Mouse (Mus musculus): ENCODE measurements at regions not wholly inside any gene's neighbourhood (a gene's known extent, or its start where the extent isn't known, plus 50 kb on each side); places are given as distances from the start of the nearest gene placed in this dataset.

DNA sequence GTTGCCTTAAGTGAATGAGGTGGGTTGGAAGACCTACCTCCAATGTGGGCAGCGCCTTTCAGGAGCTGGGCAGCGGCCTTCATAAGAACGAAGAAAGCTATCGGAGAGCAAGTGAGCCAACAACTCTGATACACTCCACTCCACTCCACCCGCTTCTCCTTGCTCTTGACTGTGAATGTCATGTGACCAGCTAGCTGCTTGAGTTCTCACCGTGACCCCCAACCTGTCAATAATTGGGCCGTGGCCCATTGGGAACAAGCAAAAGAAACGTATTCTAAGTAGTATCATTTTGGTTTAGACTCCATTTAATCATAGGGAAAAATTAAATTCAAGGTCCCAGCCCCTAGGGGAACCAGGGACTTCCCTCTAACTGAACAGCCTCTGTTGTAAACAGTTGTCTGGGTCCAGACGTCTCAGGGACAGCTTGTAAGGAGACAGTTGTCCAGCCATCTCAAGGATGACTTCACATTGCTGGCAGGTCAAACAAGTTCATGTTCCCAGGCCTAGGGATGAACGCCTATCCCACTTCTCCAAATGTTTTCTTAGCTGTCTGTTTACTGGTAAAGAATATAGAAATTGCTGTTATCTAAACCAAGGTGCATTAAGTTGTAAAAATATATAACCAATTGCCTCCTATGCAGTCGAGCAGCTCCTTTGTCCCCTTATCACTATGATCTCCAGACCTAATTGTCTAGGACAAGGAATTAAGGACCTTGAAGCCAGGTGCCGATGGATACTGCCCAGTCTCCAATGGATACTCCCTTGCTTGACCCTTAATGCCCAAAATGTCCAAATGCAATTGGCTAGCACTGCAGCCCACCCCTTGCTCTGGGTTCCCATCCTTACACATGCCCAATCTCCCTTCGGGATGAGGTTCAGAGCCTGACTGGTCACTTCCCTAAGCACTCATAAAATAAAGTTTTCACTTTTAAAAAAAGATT is 67.1 kb upstream of the Cpm start:
- DNase-seq, result no peak
- Histone ChIP-seq H3K36me3 (ENCODE audit: control insufficient read depth, insufficient read depth, low read length) (no peaks in the 10 kb centered on the region), H3K4me1 (ENCODE audit: control insufficient read depth, insufficient read depth, low read length) (no peaks in the 10 kb centered on the region), H3K4me3 (ENCODE audit: insufficient read depth, low read depth, low read length) (no peak overlapping the region), H3K27ac (ENCODE audit: insufficient read depth, low read depth, low read length) (no peak overlapping the region), H3K27me3 (replicated peaks; ENCODE audit: control insufficient read depth, insufficient read depth, low read length) (no peaks in the 10 kb centered on the region)
- WGBS, result 82% methylated on average over 13 of the region's 13 CpGs
- TF ChIP-seq CTCF (conservative IDR thresholded peaks at IDR 0.05; ENCODE audit: insufficient read depth, insufficient read length, low read depth, low read length) (no peak), POLR2A (IDR thresholded peaks at IDR 0.05; ENCODE audit: low read depth, low read length) (no peak)

DNA sequence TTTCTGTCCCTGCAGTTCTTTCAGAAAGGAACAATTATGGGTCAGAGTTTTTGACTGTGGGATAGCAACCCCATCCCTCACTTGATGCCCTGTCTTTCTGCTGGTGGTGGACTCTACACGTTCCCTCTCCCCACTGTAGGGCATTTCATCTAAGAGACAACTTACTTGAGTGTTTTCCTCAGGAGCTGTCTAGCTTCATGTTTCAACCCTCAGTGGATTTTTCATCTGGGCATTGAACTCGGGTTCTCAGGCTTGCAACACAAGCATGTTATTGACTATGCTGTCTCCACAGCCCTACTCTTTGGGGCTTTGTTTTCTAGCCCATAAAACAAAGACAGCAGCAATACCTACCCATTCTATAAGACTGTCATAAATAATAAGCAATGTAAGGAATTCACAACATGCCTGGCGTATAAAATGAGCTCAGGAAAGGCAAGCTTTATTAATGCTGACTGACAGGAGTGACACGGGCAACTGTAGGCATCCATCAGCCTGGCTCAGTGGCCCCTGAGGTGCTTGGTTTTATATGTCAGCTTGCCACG is 68.0 kb upstream of the Cpm start:
- no peaks in the 10 kb centered on the region for H3K36me3 ChIP-seq (ENCODE audit: control insufficient read depth, insufficient read depth, low read length)
- H3K4me1 ChIP-seq (ENCODE audit: control insufficient read depth, insufficient read depth, low read length), result no peaks in the 10 kb centered on the region
- WGBS, result 85% methylated on average over 5 of the region's 5 CpGs
- DNase-seq, result no peak
- TF ChIP-seq POLR2A (IDR thresholded peaks at IDR 0.05; ENCODE audit: low read depth, low read length) (no peak), CTCF (conservative IDR thresholded peaks at IDR 0.05; ENCODE audit: insufficient read depth, insufficient read length, low read depth, low read length) (no peak)
- H3K4me3 ChIP-seq (ENCODE audit: insufficient read depth, low read depth, low read length), result no peak overlapping the region
- no peaks in the 10 kb centered on the region; the same call in 1 of the 2 replicates for H3K27me3 ChIP-seq (replicated peaks; ENCODE audit: control insufficient read depth, insufficient read depth, low read length)
- no peak overlapping the region for H3K27ac ChIP-seq (ENCODE audit: insufficient read depth, low read depth, low read length)

DNA sequence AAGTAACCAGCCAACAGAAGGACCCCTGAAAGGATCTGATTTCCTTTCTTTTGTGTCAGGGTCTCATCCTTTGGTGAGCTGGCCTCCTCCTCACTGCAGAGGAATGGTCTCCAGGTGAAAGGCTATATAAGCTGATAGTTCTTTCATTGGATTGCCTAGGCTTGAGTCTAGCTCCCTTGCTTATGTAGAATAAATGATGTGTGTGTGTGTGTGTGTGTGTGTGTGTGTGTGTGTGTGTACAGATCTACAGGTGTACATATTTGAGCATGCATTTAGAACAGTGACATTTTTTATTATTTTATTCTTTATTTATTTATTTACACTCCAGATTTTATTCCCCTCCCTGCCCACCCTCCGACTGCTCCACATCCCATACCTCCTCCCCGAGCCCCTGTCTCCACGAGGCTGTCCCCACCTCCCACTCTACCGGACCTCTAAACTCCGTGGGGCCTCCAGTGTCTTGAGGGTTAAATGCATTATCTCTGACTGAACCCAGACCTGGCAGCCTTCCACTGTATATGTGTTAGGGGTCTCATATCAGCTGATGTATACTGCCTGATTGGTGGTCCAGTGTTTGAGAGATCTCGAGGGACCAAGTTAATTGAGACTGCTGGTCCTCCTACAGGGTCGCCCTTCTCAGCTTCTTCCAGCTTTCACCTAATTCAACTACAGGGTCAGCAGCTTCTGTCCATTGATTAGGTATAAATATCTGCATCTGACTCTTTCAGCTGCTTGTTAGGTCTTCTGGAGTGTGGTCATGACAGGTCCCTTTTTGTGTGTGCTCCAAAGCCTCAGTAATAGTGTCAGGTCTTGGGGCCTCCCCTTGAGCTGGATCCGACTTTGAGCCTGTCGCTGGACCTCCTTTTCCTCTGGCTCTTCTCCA is 68.7 kb upstream of the Cpm start:
- no peak for TF ChIP-seq POLR2A (IDR thresholded peaks at IDR 0.05; ENCODE audit: low read depth, low read length)
- TF ChIP-seq CTCF (conservative IDR thresholded peaks at IDR 0.05; ENCODE audit: insufficient read depth, insufficient read length, low read depth, low read length), result no peak
- H3K27ac ChIP-seq (ENCODE audit: insufficient read depth, low read depth, low read length), result no peak overlapping the region
- DNase-seq, result no peak
- no peaks in the 10 kb centered on the region; the same call in 1 of the 2 replicates for H3K27me3 ChIP-seq (replicated peaks; ENCODE audit: control insufficient read depth, insufficient read depth, low read length)
- H3K4me1 ChIP-seq (ENCODE audit: control insufficient read depth, insufficient read depth, low read length), result no peaks in the 10 kb centered on the region
- H3K4me3 ChIP-seq (ENCODE audit: insufficient read depth, low read depth, low read length), result no peak overlapping the region
- 82% methylated on average over 9 of the region's 9 CpGs for WGBS
- no peaks in the 10 kb centered on the region for H3K36me3 ChIP-seq (ENCODE audit: control insufficient read depth, insufficient read depth, low read length)

DNA sequence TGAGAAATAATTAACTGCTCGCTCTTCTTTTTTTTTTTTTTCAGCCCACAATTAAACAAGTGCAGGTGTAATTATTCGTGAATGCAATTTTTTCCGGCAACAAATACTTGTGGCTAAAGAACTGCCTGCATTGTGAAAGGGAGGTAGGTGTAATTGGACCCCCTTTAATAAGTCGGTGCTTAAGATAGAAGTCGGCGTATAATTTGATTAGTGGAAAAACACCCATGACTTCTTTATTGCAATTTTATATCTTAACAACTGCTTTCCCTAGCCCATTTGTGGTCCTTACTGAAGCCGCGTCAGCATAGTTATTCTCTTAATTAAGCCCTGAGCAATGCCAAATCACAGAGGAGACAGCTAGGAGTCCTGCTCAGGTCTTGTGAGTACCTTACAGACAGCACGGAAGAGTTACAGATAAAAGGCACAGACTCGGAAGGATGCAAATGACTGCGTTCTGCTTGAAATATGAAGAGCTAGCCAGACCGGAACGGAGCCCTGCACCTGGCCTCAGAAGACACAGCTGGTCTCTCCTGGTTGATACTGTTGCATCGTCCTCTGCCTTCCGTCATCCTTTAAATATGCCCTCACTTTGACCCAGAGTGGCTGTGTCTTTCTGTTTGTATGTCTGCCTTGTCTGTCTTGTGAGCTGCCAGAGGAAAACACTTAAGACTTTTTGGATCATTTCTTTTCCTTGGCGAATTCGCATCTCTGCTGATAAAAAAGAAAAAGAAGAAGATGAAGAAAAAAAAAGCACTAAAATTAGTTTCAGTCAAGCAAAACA is 69.5 kb upstream of the Cpm start:
- no peaks in the 10 kb centered on the region for H3K4me1 ChIP-seq (ENCODE audit: control insufficient read depth, insufficient read depth, low read length)
- no peaks in the 10 kb centered on the region; the same call in 1 of the 2 replicates for H3K27me3 ChIP-seq (replicated peaks; ENCODE audit: control insufficient read depth, insufficient read depth, low read length)
- no peak for DNase-seq
- H3K36me3 ChIP-seq (ENCODE audit: control insufficient read depth, insufficient read depth, low read length), result no peaks in the 10 kb centered on the region
- WGBS, result 38% methylated on average over 17 of the region's 17 CpGs
- no peak overlapping the region for H3K27ac ChIP-seq (ENCODE audit: insufficient read depth, low read depth, low read length)
- no peak for TF ChIP-seq POLR2A (IDR thresholded peaks at IDR 0.05; ENCODE audit: low read depth, low read length)
- TF ChIP-seq CTCF (conservative IDR thresholded peaks at IDR 0.05; ENCODE audit: insufficient read depth, insufficient read length, low read depth, low read length), result no peak
- H3K4me3 ChIP-seq (ENCODE audit: insufficient read depth, low read depth, low read length), result no peak overlapping the region

DNA sequence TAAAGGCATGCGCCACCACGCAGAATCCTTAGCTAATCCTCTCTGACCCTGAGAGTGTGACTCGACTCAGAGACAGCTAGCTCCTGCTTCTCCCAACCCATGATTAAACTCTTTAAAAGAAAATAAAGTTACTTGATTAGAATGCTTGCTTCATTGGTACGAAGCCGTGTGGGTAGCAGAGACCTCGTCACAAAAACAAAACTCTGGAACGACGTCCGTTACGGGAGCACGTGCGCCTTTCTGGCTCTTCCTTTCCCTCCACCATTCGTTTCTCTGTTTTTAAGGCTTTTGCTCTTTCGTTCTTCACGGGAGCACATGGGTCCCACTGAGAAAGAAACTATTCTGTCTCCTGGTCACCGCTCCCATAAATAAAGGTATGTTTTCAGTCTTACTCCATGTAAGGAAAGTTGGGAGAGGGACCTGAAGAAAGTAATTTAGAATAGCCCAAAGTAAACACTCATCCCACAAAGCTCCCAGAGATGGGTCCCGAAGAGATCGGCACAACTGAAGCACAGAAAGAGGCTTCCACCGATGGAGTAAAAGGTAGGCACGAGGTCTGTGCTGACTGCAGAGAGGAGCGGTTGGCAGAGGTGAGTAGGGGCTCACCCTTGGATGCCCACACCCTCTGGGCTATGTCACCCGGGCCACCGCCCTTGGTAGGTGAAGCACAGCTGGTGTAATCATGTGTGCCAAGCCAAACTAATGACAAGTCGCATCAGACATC is 70.2 kb upstream of the Cpm start:
- no peak overlapping the region for H3K27ac ChIP-seq (ENCODE audit: insufficient read depth, low read depth, low read length)
- no peak for TF ChIP-seq POLR2A (IDR thresholded peaks at IDR 0.05; ENCODE audit: low read depth, low read length)
- TF ChIP-seq CTCF (conservative IDR thresholded peaks at IDR 0.05; ENCODE audit: insufficient read depth, insufficient read length, low read depth, low read length), result no peak
- H3K27me3 ChIP-seq (replicated peaks; ENCODE audit: control insufficient read depth, insufficient read depth, low read length), result no peaks in the 10 kb centered on the region; the same call in 1 of the 2 replicates
- no peak for DNase-seq
- WGBS, result 43% methylated on average over 24 of the region's 24 CpGs
- no peak overlapping the region for H3K4me3 ChIP-seq (ENCODE audit: insufficient read depth, low read depth, low read length)
- H3K4me1 ChIP-seq (ENCODE audit: control insufficient read depth, insufficient read depth, low read length), result no peaks in the 10 kb centered on the region
- no peaks in the 10 kb centered on the region for H3K36me3 ChIP-seq (ENCODE audit: control insufficient read depth, insufficient read depth, low read length)

DNA sequence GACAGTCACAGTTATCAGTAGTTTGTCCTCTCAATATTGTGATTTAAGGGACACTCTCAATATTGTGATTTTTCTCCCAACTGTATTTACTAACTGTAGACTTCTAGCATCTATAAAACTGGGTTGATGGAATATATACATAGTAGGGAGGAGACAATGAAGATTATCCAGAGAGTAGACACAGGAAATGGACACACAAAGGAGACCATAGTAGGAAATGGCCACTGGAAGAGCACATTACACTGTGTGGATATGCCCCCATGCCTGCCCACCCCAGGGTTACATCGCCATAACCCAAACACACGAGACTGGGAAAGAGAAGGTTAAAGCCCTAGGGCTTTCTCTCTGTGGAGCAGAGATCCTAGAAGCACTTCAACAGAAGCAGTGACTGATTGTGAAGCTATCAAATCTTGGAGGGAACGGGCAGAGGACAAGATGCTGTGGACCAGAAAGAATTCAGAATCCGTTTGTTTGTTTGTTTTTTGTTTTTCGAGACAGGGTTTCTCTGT is 71.0 kb upstream of the Cpm start:
- 78% methylated on average over 5 of the region's 5 CpGs for WGBS
- Histone ChIP-seq H3K4me1 (ENCODE audit: control insufficient read depth, insufficient read depth, low read length) (no peaks in the 10 kb centered on the region), H3K36me3 (ENCODE audit: control insufficient read depth, insufficient read depth, low read length) (no peaks in the 10 kb centered on the region), H3K27me3 (replicated peaks; ENCODE audit: control insufficient read depth, insufficient read depth, low read length) (no peaks in the 10 kb centered on the region; the same call in 1 of the 2 replicates), H3K4me3 (ENCODE audit: insufficient read depth, low read depth, low read length) (no peak overlapping the region), H3K27ac (ENCODE audit: insufficient read depth, low read depth, low read length) (no peak overlapping the region)
- no peak for DNase-seq
- TF ChIP-seq POLR2A (IDR thresholded peaks at IDR 0.05; ENCODE audit: low read depth, low read length) (no peak), CTCF (conservative IDR thresholded peaks at IDR 0.05; ENCODE audit: insufficient read depth, insufficient read length, low read depth, low read length) (no peak)

Measured in kidney, adult 2 months (tissue).